Mouse (Mus musculus) forebrain, embryonic 11.5 days (tissue): ENCODE results near the gene Rab28. TPM values are rescaled to one million over a fixed set of nuclear protein-coding genes. Genes with fewer than 3 reads are reported as not detected.

Experiments used
- ATAC-seq: fragments of 200-750 bp; cut with Nextera tagmentation; replicated peaks from 2 replicates; pipeline ENCODE4 v1.8.0; 2017; ENCODE audit warnings: moderate TSS enrichment; ENCODE audit not compliant: low FRiP score
- DNase-seq: peaks from one replicate; pipeline ENCODE4 v3.0.0-alpha.2; 2017; ENCODE audit warnings: low spot score
- H3K27ac ChIP-seq: fragments of 300-500 bp; sonication (generic); 2 replicates; pipeline ENCODE4 v1.5.1; 2014; ENCODE audit warnings: low read depth, low read length
- H3K27me3 ChIP-seq: fragments of 300-500 bp; sonication (generic); 2 replicates; pipeline ENCODE4 v1.6.1; 2014; ENCODE audit warnings: mild to moderate bottlenecking, low read length, mixed read lengths; ENCODE audit not compliant: control insufficient read depth, insufficient read depth
- H3K36me3 ChIP-seq: fragments of 300-500 bp; sonication (generic); 2 replicates; pipeline ENCODE4 v1.6.1; 2014; ENCODE audit warnings: mild to moderate bottlenecking, low read length, moderate library complexity, mixed read lengths; ENCODE audit not compliant: control insufficient read depth, insufficient read depth
- H3K4me1 ChIP-seq: fragments of 300-500 bp; sonication (generic); replicated peaks from 2 replicates; pipeline ENCODE4 v1.6.1; 2014; ENCODE audit warnings: low read length, mixed read lengths; ENCODE audit not compliant: control insufficient read depth, insufficient read depth
- H3K4me2 ChIP-seq: fragments of 300-500 bp; sonication (generic); 2 replicates; pipeline ENCODE4 v1.6.1; 2014; ENCODE audit warnings: low read depth, mild to moderate bottlenecking, low read length, moderate library complexity, mixed read lengths; ENCODE audit not compliant: severe bottlenecking
- H3K4me3 ChIP-seq: fragments of 300-500 bp; sonication (generic); 2 replicates; pipeline ENCODE4 v1.5.1; 2014; ENCODE audit warnings: low read depth, low read length
- H3K9ac ChIP-seq: fragments of 300-500 bp; sonication (generic); 2 replicates; pipeline ENCODE4 v1.6.1; 2014; ENCODE audit warnings: low read length
- H3K9me3 ChIP-seq: fragments of 300-500 bp; sonication (generic); 2 replicates; pipeline ENCODE4 v1.6.1; 2016; ENCODE audit warnings: low read length, mixed read lengths; ENCODE audit not compliant: control insufficient read depth
- WGBS: fragments of 180-500 bp; shearing (Covaris S2); extraction: QIAGEN DNeasy Blood & Tissue Kit; methylation state at CpG from one replicate; pipeline ENCODE4 v1.1.7; 2014; 5-methylcytosine and 5-hydroxymethylcytosine counted together
- polyA plus RNA-seq: library from polyadenylated mRNA; unstranded; fragments of >200 nt; fragmentation: Nextera tagmentation; extraction: Ambion mirVana; gene quantifications from 2 replicates; pipeline ENCODE4 v1.2.1, GENCODE M21; 2014

Rab28 gene
- polyA plus RNA-seq, 1 experiment from 2014 or later: 95.8 TPM

DNA sequence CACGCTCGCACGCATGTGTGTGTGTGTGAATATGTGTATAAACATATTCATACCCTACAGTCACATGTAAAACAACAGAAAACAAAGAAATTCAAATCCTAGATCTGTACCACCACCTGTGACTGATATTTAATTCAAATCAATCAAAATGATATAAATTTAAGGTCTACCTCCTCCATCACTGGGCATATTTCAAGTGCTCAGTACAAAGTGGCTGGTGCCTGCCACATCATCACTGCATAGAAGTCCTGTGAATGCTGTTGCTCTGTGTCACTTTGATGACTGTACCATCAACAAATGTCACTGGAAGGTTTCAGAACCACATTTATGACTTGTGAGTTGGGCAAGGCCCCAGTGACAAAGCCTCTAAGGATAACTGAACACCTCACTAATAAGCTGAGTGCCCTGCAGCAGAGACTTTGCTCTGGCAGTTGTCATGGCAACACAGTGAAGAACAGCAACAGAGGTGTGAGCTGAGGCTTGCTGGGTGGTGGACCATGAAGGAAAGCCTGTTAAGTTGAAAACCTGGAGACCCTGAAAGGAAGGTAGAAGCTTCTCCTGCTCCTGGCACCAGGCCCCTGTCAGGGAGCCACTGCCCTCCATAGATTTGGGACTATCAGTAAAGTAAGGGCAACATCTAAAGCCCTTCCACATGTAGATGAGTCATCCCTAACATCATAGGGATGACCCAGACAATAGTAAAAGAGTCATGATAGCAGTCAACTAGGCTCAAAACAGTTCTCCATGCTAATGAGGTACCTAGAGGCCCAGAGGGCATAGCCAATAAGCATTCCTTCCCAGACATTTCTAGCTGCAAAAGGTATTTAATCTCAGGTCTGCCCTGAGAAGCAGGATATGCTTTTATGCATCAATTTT lies 111.5 kb downstream of the Rab28 start:
- ATAC-seq: peak; percentile 76; the same call in 1 of the 2 replicates

DNA sequence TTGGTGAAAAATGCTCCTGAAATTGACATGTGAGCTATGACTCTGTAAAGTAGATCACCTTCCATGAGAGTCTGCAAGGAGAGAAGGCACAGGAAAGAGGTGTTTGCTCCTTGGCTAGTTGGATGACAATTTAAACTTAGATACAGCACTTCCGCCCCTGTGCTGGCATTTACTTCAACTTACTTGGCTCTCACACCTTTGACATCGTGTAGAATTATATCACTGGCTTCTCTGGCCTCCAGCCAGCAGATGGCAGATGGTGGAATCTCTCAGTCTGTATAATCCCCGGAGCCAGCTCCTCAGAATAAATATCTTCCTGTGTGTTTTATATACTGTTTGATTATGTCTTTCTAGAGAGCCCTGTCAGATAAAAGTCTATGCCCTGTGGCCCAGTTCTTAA lies 112.8 kb downstream of the Rab28 start:
- ATAC-seq (no peak), DNase-seq (no peak)
- Histone ChIP-seq H3K9me3 (no peaks in the 10 kb centered on the region), H3K27me3 (no peaks in the 10 kb centered on the region), H3K36me3 (no peaks in the 10 kb centered on the region), H3K4me3 (no peak overlapping the region), H3K4me2 (no peak overlapping the region), H3K9ac (no peak overlapping the region), H3K4me1 (no peaks in the 10 kb centered on the region), H3K27ac (no peak overlapping the region)
- 76% methylated on average over 3 of the region's 3 CpGs for WGBS

More for the DNA sequence above, 111.5 kb downstream of the Rab28 start:
- Histone ChIP-seq H3K9ac (no peak overlapping the region), H3K4me1 (no peaks in the 10 kb centered on the region), H3K27ac (no peak overlapping the region), H3K9me3 (no peaks in the 10 kb centered on the region), H3K4me2 (no peak overlapping the region), H3K36me3 (no peaks in the 10 kb centered on the region), H3K4me3 (no peak overlapping the region), H3K27me3 (no peaks in the 10 kb centered on the region)
- 93% methylated on average over 3 of the region's 3 CpGs for WGBS
- DNase-seq: no peak

DNA sequence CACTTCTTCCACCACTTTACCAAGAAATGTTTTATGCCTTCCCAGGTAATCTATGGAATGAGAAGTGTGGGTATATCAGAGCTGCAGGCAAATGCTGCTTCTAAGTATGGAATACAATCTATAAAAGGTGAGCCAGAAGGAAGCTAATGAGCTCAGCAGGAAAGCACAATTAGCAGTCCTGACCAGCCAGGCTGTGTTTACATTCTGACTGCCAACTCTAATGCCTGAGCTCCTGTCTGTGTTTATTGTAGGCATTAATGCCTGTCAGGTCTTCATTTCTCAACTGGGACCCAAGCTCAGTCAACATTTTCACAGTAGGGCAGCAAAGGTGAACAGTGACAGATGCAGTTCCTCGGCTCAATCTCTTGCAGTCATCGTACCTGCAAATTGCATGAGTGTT lies 129.9 kb downstream of the Rab28 start:
- Histone ChIP-seq H3K36me3 (no peaks in the 10 kb centered on the region), H3K27ac (no peak overlapping the region), H3K4me2 (no peak overlapping the region), H3K4me1 (no peaks in the 10 kb centered on the region), H3K27me3 (no peaks in the 10 kb centered on the region), H3K9me3 (no peaks in the 10 kb centered on the region), H3K4me3 (no peak overlapping the region), H3K9ac (no peak overlapping the region)
- WGBS: 81% methylated on average over 2 of the region's 2 CpGs
- ATAC-seq: no peak
- no peak for DNase-seq

Other genes starting within 250 kb of the Rab28 start
- gene Nkx3-2, start 56.3 kb upstream of the Rab28 start, polyA plus RNA-seq: not detected in 2 replicates
- 22.8 and 24.5 TPM in 2 replicates for gene Bod1l, start 136.2 kb upstream of the Rab28 start, polyA plus RNA-seq